Mouse (Mus musculus) stomach, embryonic 15.5 days (tissue): Measurements from ENCODE around the gene Nos1ap. TPM values are rescaled to one million over a fixed set of nuclear protein-coding genes. Genes with fewer than 3 reads are reported as not detected.

Experiments
- ATAC-seq: fragments of 200-750 bp; cut with Nextera tagmentation; 2 replicates; pipeline ENCODE4 v1.8.0; 2017; ENCODE audit warnings: low read depth, moderate number of reproducible peaks, moderate TSS enrichment; ENCODE audit not compliant: insufficient read depth, low FRiP score
- H3K27ac ChIP-seq: fragments of 300-500 bp; sonication (generic); 2 replicates; pipeline ENCODE4 v1.5.1; 2015; ENCODE audit warnings: mild to moderate bottlenecking, inconsistent platforms
- H3K27me3 ChIP-seq: fragments of 300-500 bp; sonication (generic); replicated peaks from 2 replicates; pipeline ENCODE4 v1.6.1; 2015; ENCODE audit warnings: inconsistent platforms
- H3K36me3 ChIP-seq: fragments of 300-500 bp; sonication (generic); 2 replicates; pipeline ENCODE4 v1.6.1; 2015; ENCODE audit warnings: inconsistent platforms
- H3K4me1 ChIP-seq: fragments of 300-500 bp; sonication (generic); 2 replicates; pipeline ENCODE4 v1.6.1; 2015; ENCODE audit warnings: inconsistent platforms
- H3K4me2 ChIP-seq: fragments of 300-500 bp; sonication (generic); 2 replicates; pipeline ENCODE4 v1.6.1; 2015; ENCODE audit warnings: mild to moderate bottlenecking, inconsistent platforms
- H3K4me3 ChIP-seq: fragments of 300-500 bp; sonication (generic); replicated peaks from 2 replicates; pipeline ENCODE4 v1.5.1; 2015; ENCODE audit warnings: inconsistent platforms
- H3K9ac ChIP-seq: fragments of 300-500 bp; sonication (generic); 2 replicates; pipeline ENCODE4 v1.6.1; 2015; ENCODE audit warnings: inconsistent platforms
- H3K9me3 ChIP-seq: fragments of 300-500 bp; sonication (generic); 2 replicates; pipeline ENCODE4 v1.6.1; 2016; ENCODE audit warnings: inconsistent platforms
- WGBS: fragments of 180-500 bp; shearing (Covaris S2); methylation state at CpG from one replicate; pipeline ENCODE4 v1.1.7; 2015; 5-methylcytosine and 5-hydroxymethylcytosine counted together
- polyA plus RNA-seq: library from polyadenylated mRNA; unstranded; fragments of >200 nt; fragmentation: Nextera tagmentation; extraction: Ambion mirVana; gene quantifications from 2 replicates; pipeline ENCODE4 v1.2.1, GENCODE M21; 2015

Nos1ap gene
- polyA plus RNA-seq, 1 experiment from 2014 or later, result 15.5 TPM

- H3K9me3 ChIP-seq, result no peaks in the 10 kb centered on the region
- no peak for ATAC-seq
- no peak overlapping the region for H3K4me2 ChIP-seq
- no peaks in the 10 kb centered on the region for H3K27me3 ChIP-seq
- no peak overlapping the region for H3K4me3 ChIP-seq
- no peak overlapping the region for H3K9ac ChIP-seq
- WGBS, result 54% methylated on average over 1 of the region's 1 CpGs
- H3K27ac ChIP-seq, result no peak overlapping the region
- H3K4me1 ChIP-seq, result no peaks in the 10 kb centered on the region
- no peaks in the 10 kb centered on the region for H3K36me3 ChIP-seq
Measured at GRCm38 (mm10) chr1:170418131-170418530, 171.5 kb downstream of the Nos1ap start.

DNA sequence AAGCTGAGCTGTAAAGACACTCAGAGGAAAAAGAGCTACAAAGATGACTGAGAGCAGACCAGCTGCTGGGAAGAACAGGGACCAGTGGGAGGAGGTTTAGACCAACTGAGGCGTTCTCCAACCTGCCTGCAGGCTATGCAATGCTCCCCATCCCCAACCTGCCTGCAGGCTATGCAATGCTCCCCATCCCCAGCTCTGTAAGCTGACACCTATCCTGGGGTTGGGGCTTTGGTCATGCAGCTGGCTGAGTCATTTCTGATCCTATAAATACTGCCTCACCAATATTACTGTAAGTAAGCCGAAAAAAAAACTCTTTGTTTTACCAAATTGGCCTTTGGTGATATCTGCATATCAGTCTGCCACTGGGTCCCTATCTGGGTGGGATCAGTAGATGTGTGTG, 172.7 kb downstream of the Nos1ap start:
- no peak for ATAC-seq
- WGBS, result 71% methylated on average over 2 of the region's 2 CpGs
- H3K27me3 ChIP-seq, result no peaks in the 10 kb centered on the region

DNA sequence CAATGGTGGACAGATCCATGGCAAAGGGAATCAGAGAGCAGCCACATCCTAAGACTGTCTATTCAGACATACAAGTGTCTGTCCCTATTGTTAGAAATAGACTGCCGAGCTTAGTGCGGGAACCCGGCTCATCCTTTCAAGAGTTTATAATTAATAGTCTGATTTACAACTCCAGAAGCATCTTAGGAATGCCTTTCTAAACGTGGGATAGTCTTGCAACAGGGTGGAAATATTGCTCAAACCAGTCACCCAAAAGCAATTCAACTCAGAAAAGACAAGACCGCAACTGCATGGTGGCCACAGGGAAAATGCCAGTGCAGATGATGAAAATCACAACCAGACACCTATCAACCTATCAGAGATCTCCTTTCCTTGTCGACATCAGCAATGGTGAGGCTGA, 173.5 kb downstream of the Nos1ap start:
- H3K36me3 ChIP-seq, result no peaks in the 10 kb centered on the region
- H3K4me2 ChIP-seq, result no peak overlapping the region
- no peak overlapping the region for H3K4me3 ChIP-seq
- ATAC-seq, result no peak
- no peak overlapping the region for H3K27ac ChIP-seq
- H3K9ac ChIP-seq, result no peak overlapping the region
- WGBS, result 53% methylated on average over 6 of the region's 6 CpGs
- no peaks in the 10 kb centered on the region for H3K9me3 ChIP-seq
- no peaks in the 10 kb centered on the region for H3K27me3 ChIP-seq
- H3K4me1 ChIP-seq, result no peaks in the 10 kb centered on the region

More for the DNA sequence above, 172.7 kb downstream of the Nos1ap start:
- H3K9ac ChIP-seq, result no peak overlapping the region
- no peaks in the 10 kb centered on the region for H3K9me3 ChIP-seq
- H3K27ac ChIP-seq, result no peak overlapping the region
- H3K36me3 ChIP-seq, result no peaks in the 10 kb centered on the region
- no peak overlapping the region for H3K4me2 ChIP-seq
- no peak overlapping the region for H3K4me3 ChIP-seq
- H3K4me1 ChIP-seq, result no peaks in the 10 kb centered on the region

- ATAC-seq, result no peak
- Histone ChIP-seq H3K36me3 (no peaks in the 10 kb centered on the region), H3K27ac (no peak overlapping the region), H3K27me3 (no peaks in the 10 kb centered on the region), H3K9me3 (no peaks in the 10 kb centered on the region), H3K4me2 (no peak overlapping the region), H3K9ac (no peak overlapping the region), H3K4me3 (no peak overlapping the region), H3K4me1 (no peaks in the 10 kb centered on the region)
- 68% methylated on average over 3 of the region's 3 CpGs for WGBS
Measured at GRCm38 (mm10) chr1:170415395-170415794, 174.3 kb downstream of the Nos1ap start.

DNA sequence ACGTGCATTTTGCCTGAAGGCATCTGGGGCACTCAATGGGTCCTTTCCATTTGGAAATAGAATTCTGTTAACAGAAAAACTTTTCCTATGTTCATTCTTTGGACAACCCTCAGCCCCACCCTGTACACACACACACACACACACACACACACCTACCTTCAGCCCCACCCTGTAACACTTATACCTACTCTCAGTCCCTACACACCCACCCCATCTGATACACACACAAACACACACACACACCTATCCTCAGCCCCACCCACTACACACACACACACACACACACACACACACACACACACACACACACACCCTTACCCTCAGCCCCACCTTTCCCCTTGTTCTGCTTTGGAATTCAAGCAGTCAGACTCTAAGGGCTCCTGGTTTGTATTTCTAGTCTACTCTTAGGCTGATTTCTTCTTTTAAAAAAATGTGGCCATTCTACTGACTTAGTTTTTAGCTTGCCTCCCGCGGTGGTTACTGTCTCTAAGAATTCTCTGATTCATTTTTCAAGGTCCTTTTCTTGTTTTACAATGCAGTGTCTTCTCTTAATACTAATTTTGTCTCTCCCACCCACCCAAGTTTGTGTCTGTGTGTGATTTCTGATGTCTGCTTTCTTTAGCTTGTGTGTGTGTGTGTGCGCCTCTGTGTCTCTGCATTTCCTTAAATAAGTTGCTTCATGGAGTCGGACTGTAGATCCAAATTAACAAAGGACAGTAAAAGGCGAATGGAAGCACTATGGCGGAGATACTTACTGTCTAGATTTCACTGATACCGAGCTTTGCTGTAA, 179.1 kb downstream of the Nos1ap start:
- H3K27me3 ChIP-seq, result no peaks in the 10 kb centered on the region
- peak; percentile 78 for ATAC-seq
- H3K9me3 ChIP-seq, result no peaks in the 10 kb centered on the region
- H3K4me3 ChIP-seq, result no peak overlapping the region
- H3K36me3 ChIP-seq, result no peaks in the 10 kb centered on the region
- no peak overlapping the region for H3K4me2 ChIP-seq
- H3K9ac ChIP-seq, result no peak overlapping the region
- H3K27ac ChIP-seq, result peak overlapping the region; percentile 44; the same call in 1 of the 2 replicates
- no peaks in the 10 kb centered on the region; the same call in 1 of the 2 replicates for H3K4me1 ChIP-seq
- WGBS, result 75% methylated on average over 8 of the region's 8 CpGs

- no peak overlapping the region for H3K4me3 ChIP-seq
- no peak for ATAC-seq
- H3K9ac ChIP-seq, result no peak overlapping the region
- H3K9me3 ChIP-seq, result no peaks in the 10 kb centered on the region
- no peak overlapping the region for H3K4me2 ChIP-seq
- 41% methylated on average over 4 of the region's 4 CpGs for WGBS
- H3K4me1 ChIP-seq, result no peaks in the 10 kb centered on the region; the same call in 1 of the 2 replicates
- H3K27me3 ChIP-seq, result no peaks in the 10 kb centered on the region
- H3K36me3 ChIP-seq, result no peaks in the 10 kb centered on the region
- H3K27ac ChIP-seq, result no peak overlapping the region
Measured at GRCm38 (mm10) chr1:170409091-170409490, 180.6 kb downstream of the Nos1ap start.

DNA sequence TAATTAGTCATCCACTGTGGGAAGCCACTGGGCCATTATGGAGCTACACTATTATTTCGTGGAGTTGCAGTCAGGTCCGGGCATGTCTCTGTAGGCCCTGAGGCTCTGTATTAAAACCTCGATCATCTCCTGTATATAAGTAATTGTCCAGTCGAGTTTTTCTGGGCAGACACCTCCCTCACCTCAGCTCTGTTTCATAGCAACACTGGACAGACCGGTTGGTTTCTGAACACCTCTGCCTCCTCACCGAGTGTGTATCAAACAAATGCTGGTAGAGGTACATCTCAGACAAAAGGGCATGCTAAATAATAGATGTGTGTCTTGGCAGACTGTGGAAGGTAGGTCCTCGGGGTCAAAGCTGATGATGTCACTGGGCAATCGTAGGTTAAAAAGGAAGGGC, 182.7 kb downstream of the Nos1ap start:
- peaks cover 1% of the 10 kb centered on the region; the same call in 1 of the 2 replicates for H3K4me1 ChIP-seq
- no peak overlapping the region for H3K27ac ChIP-seq
- H3K27me3 ChIP-seq, result no peaks in the 10 kb centered on the region
- no peak overlapping the region for H3K9ac ChIP-seq
- no peaks in the 10 kb centered on the region for H3K9me3 ChIP-seq
- no peak overlapping the region for H3K4me2 ChIP-seq
- no peak for ATAC-seq
- 74% methylated on average over 8 of the region's 8 CpGs for WGBS
- no peak overlapping the region for H3K4me3 ChIP-seq
- H3K36me3 ChIP-seq, result no peaks in the 10 kb centered on the region

DNA sequence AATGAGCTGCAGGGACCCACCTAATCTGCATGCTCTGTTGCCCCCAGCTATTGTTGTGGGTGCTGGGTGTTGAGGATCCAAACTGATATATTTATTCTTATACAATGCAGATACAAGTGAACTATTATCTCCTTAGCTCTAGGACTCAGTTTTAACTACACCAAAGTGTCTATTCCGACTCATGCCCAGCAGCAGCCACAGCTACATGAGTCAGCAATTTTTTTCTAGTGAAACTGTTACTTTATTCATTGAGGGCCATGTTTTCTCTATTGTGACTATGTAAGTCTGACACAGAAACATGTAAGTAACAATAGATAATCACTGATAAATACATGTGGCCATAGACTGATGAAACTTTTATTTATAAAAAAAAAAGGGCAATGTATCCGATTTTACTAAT, 184.5 kb downstream of the Nos1ap start:
- no peaks in the 10 kb centered on the region for H3K9me3 ChIP-seq
- ATAC-seq, result no peak
- H3K27me3 ChIP-seq, result no peaks in the 10 kb centered on the region
- H3K4me3 ChIP-seq, result no peak overlapping the region
- no peak overlapping the region for H3K27ac ChIP-seq
- peaks cover 4% of the 10 kb centered on the region; the same call in 1 of the 2 replicates for H3K4me1 ChIP-seq
- H3K36me3 ChIP-seq, result no peaks in the 10 kb centered on the region
- 77% methylated on average over 2 of the region's 2 CpGs for WGBS
- H3K9ac ChIP-seq, result no peak overlapping the region
- H3K4me2 ChIP-seq, result no peak overlapping the region

- Histone ChIP-seq H3K27ac (no peak overlapping the region), H3K9ac (no peak overlapping the region), H3K36me3 (no peaks in the 10 kb centered on the region), H3K4me1 (0 out of 2 replicates have a peak, but pooled peaks cover 4% of the 10 kb centered on the region), H3K27me3 (no peaks in the 10 kb centered on the region), H3K4me3 (no peak overlapping the region), H3K9me3 (no peaks in the 10 kb centered on the region), H3K4me2 (no peak overlapping the region)
- ATAC-seq, result no peak
- 47% methylated on average over 4 of the region's 4 CpGs for WGBS
Measured at GRCm38 (mm10) chr1:170402682-170403081, 187.0 kb downstream of the Nos1ap start.

DNA sequence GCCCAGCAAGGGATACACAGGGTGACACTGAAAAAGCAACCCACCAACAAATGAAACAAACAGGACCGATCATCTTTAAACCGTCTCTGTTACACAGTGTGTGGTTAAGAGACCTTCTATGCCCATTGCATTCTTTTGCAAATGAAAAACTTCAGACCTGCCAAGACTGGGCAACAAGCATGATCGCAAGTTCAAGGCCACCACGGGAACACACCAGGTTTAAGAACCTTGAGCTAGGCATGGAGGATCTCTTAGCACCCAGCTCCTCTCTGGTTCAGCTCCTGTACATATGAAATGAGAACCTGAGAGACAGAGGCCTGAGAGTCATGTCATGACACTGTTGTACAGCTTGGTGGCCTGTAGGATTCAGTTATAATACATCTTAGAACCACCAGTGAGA, 190.8 kb downstream of the Nos1ap start:
- 0 out of 2 replicates have a peak, but pooled peaks cover 4% of the 10 kb centered on the region for H3K4me1 ChIP-seq
- WGBS, result 94% methylated on average over 4 of the region's 4 CpGs
- no peak overlapping the region for H3K4me2 ChIP-seq
- no peak overlapping the region for H3K27ac ChIP-seq
- H3K9ac ChIP-seq, result no peak overlapping the region
- no peak overlapping the region for H3K4me3 ChIP-seq
- ATAC-seq, result no peak
- H3K27me3 ChIP-seq, result no peaks in the 10 kb centered on the region
- H3K9me3 ChIP-seq, result no peaks in the 10 kb centered on the region
- no peaks in the 10 kb centered on the region for H3K36me3 ChIP-seq

- H3K4me2 ChIP-seq, result no peak overlapping the region
- H3K9ac ChIP-seq, result no peak overlapping the region
- no peaks in the 10 kb centered on the region for H3K36me3 ChIP-seq
- no peak overlapping the region for H3K4me3 ChIP-seq
- no peaks in the 10 kb centered on the region for H3K27me3 ChIP-seq
- no peak overlapping the region for H3K27ac ChIP-seq
- WGBS, result 77% methylated on average over 2 of the region's 2 CpGs
- ATAC-seq, result no peak
- no peaks in the 10 kb centered on the region for H3K9me3 ChIP-seq
- peaks cover 14% of the 10 kb centered on the region for H3K4me1 ChIP-seq
Measured at GRCm38 (mm10) chr1:170395101-170395500, 194.6 kb downstream of the Nos1ap start.

DNA sequence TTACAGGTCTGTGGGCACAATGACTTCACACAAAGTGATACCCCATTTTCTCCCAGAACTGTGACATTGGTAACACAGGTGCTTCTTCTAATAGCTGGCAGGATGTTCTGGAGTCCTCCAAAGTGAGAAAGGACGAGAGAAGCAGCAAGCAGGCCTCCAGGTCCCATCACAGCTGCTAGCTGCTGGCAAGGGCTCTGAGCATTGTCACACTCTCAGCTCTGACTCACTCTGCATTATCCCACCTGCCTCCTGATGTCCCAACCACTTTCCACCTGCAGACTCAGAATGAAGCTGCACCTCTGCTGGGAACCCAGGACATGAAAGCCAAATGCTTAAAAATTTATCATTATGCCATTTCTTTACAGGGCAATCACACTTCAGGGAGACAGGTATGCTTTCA, 195.0 kb downstream of the Nos1ap start:
- no peak overlapping the region for H3K27ac ChIP-seq
- peaks cover 14% of the 10 kb centered on the region for H3K4me1 ChIP-seq
- no peaks in the 10 kb centered on the region for H3K27me3 ChIP-seq
- no peak overlapping the region for H3K4me2 ChIP-seq
- ATAC-seq, result no peak
- no peak overlapping the region for H3K9ac ChIP-seq
- H3K4me3 ChIP-seq, result no peak overlapping the region
- H3K36me3 ChIP-seq, result no peaks in the 10 kb centered on the region
- no peaks in the 10 kb centered on the region for H3K9me3 ChIP-seq
- 57% methylated on average over 1 of the region's 1 CpGs for WGBS
